Mouse (Mus musculus): ENCODE measurements around the gene Zfand6. TPM values are rescaled to one million over a fixed set of nuclear protein-coding genes. Genes with fewer than 3 reads are reported as not detected.

Gene Zfand6
- polyA plus RNA-seq, 1 experiment, result 89.4 TPM

- no peak overlapping the region for H3K27ac ChIP-seq (ENCODE audit: control insufficient read depth, insufficient read depth, low read depth, low read length, poor library complexity)
- no peak for TF ChIP-seq POLR2A (IDR thresholded peaks at IDR 0.05; ENCODE audit: borderline replicate concordance, control insufficient read depth, low read depth, low read length)
- TF ChIP-seq CTCF (IDR thresholded peaks at IDR 0.05; ENCODE audit: control insufficient read depth, insufficient read depth, low read length), result no peak
- H3K4me1 ChIP-seq (ENCODE audit: control insufficient read depth, insufficient read depth, low read length), result no peaks in the 10 kb centered on the region; the same call in 1 of the 2 replicates
Observed at GRCm38 (mm10) chr7:84646256-84646655, 43.5 kb downstream of the Zfand6 start.

GRCm38 (mm10) chr7:84643270-84643998 is 46.3 kb downstream of the Zfand6 start:
- no peak overlapping the region for H3K27ac ChIP-seq (ENCODE audit: control insufficient read depth, insufficient read depth, low read depth, low read length, poor library complexity)
- 63% methylated on average over 6 of the region's 6 CpGs for WGBS

More at GRCm38 (mm10) chr7:84646256-84646655, 43.5 kb downstream of the Zfand6 start:
- H3K4me3 ChIP-seq (replicated peaks; ENCODE audit: control insufficient read depth, low read depth, low read length), result no peak overlapping the region
- 87% methylated on average over 1 of the region's 1 CpGs for WGBS

GRCm38 (mm10) chr7:84642159-84642928 is 47.4 kb downstream of the Zfand6 start:
- H3K4me3 ChIP-seq (replicated peaks; ENCODE audit: control insufficient read depth, low read depth, low read length), result no peak overlapping the region
- TF ChIP-seq POLR2A (IDR thresholded peaks at IDR 0.05; ENCODE audit: borderline replicate concordance, control insufficient read depth, low read depth, low read length) (no peak), CTCF (IDR thresholded peaks at IDR 0.05; ENCODE audit: control insufficient read depth, insufficient read depth, low read length) (no peak)
- WGBS, result 78% methylated on average over 6 of the region's 6 CpGs
- no peak overlapping the region for H3K27ac ChIP-seq (ENCODE audit: control insufficient read depth, insufficient read depth, low read depth, low read length, poor library complexity)
- H3K4me1 ChIP-seq (ENCODE audit: control insufficient read depth, insufficient read depth, low read length), result no peaks in the 10 kb centered on the region; the same call in 1 of the 2 replicates

More at GRCm38 (mm10) chr7:84643270-84643998, 46.3 kb downstream of the Zfand6 start:
- no peak for TF ChIP-seq CTCF (IDR thresholded peaks at IDR 0.05; ENCODE audit: control insufficient read depth, insufficient read depth, low read length)
- no peak for TF ChIP-seq POLR2A (IDR thresholded peaks at IDR 0.05; ENCODE audit: borderline replicate concordance, control insufficient read depth, low read depth, low read length)
- no peaks in the 10 kb centered on the region; the same call in 1 of the 2 replicates for H3K4me1 ChIP-seq (ENCODE audit: control insufficient read depth, insufficient read depth, low read length)
- no peak overlapping the region for H3K4me3 ChIP-seq (replicated peaks; ENCODE audit: control insufficient read depth, low read depth, low read length)

GRCm38 (mm10) chr7:84636939-84637338 is 52.8 kb downstream of the Zfand6 start:
- H3K4me3 ChIP-seq (replicated peaks; ENCODE audit: control insufficient read depth, low read depth, low read length), result no peak overlapping the region
- TF ChIP-seq POLR2A (IDR thresholded peaks at IDR 0.05; ENCODE audit: borderline replicate concordance, control insufficient read depth, low read depth, low read length) (no peak), CTCF (IDR thresholded peaks at IDR 0.05; ENCODE audit: control insufficient read depth, insufficient read depth, low read length) (no peak)
- H3K4me1 ChIP-seq (ENCODE audit: control insufficient read depth, insufficient read depth, low read length), result no peaks in the 10 kb centered on the region
- H3K27ac ChIP-seq (ENCODE audit: control insufficient read depth, insufficient read depth, low read depth, low read length, poor library complexity), result no peak overlapping the region

GRCm38 (mm10) chr7:84631878-84632277 is 57.9 kb downstream of the Zfand6 start:
- H3K27ac ChIP-seq (ENCODE audit: control insufficient read depth, insufficient read depth, low read depth, low read length, poor library complexity), result no peak overlapping the region
- no peaks in the 10 kb centered on the region for H3K4me1 ChIP-seq (ENCODE audit: control insufficient read depth, insufficient read depth, low read length)
- 69% methylated on average over 3 of the region's 3 CpGs for WGBS
- no peak overlapping the region for H3K4me3 ChIP-seq (replicated peaks; ENCODE audit: control insufficient read depth, low read depth, low read length)
- TF ChIP-seq POLR2A (IDR thresholded peaks at IDR 0.05; ENCODE audit: borderline replicate concordance, control insufficient read depth, low read depth, low read length) (no peak), CTCF (IDR thresholded peaks at IDR 0.05; ENCODE audit: control insufficient read depth, insufficient read depth, low read length) (no peak)

DNA sequence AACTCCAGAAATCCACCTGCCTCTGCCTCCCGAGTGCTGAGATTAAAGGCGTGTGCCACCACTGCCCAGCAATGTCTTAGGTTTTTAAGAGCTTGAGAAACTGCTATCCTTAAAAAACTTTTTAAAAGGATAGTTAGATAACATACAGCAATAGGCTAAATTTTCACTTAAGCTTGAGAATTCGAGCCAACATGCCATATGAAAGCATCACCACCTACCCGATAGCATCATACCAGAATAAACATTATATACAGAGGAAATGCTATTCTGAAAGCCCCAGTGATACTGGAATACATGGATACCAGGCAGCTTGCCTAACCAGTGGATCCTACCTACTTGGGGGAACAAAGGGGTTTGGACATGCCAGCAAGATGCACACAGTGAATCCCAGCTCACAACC is 66.0 kb downstream of the Zfand6 start:
- no peak overlapping the region for H3K27ac ChIP-seq (ENCODE audit: control insufficient read depth, insufficient read depth, low read depth, low read length, poor library complexity)
- no peaks in the 10 kb centered on the region for H3K4me1 ChIP-seq (ENCODE audit: control insufficient read depth, insufficient read depth, low read length)
- TF ChIP-seq POLR2A (IDR thresholded peaks at IDR 0.05; ENCODE audit: borderline replicate concordance, control insufficient read depth, low read depth, low read length) (no peak), CTCF (IDR thresholded peaks at IDR 0.05; ENCODE audit: control insufficient read depth, insufficient read depth, low read length) (no peak)
- H3K4me3 ChIP-seq (replicated peaks; ENCODE audit: control insufficient read depth, low read depth, low read length), result no peak overlapping the region
- WGBS, result 94% methylated on average over 4 of the region's 4 CpGs

DNA sequence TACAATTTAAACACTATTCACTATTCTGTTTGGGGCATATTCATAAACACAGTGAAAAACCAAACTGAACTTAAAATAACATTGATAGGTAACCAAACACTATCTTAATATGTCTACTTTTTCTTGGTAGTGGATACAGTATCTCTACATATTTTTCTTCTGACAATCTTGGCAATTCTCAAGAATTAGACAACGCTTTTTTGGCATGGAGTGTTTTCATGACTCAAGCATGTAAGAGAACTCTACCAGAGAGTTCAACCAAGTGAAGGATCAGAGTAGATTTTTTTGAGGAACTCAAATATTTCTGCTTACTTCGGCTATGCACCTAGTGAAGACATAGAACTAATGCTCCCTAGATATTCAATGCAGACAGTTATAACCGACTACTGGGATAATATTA is 68.8 kb downstream of the Zfand6 start:
- 91% methylated on average over 3 of the region's 3 CpGs for WGBS
- no peak overlapping the region for H3K27ac ChIP-seq (ENCODE audit: control insufficient read depth, insufficient read depth, low read depth, low read length, poor library complexity)
- TF ChIP-seq CTCF (IDR thresholded peaks at IDR 0.05; ENCODE audit: control insufficient read depth, insufficient read depth, low read length) (no peak), POLR2A (IDR thresholded peaks at IDR 0.05; ENCODE audit: borderline replicate concordance, control insufficient read depth, low read depth, low read length) (no peak)
- no peaks in the 10 kb centered on the region for H3K4me1 ChIP-seq (ENCODE audit: control insufficient read depth, insufficient read depth, low read length)
- no peak overlapping the region for H3K4me3 ChIP-seq (replicated peaks; ENCODE audit: control insufficient read depth, low read depth, low read length)

GRCm38 (mm10) chr7:84618951-84619350 is 70.8 kb downstream of the Zfand6 start:
- no peak for TF ChIP-seq POLR2A (IDR thresholded peaks at IDR 0.05; ENCODE audit: borderline replicate concordance, control insufficient read depth, low read depth, low read length)
- TF ChIP-seq CTCF (IDR thresholded peaks at IDR 0.05; ENCODE audit: control insufficient read depth, insufficient read depth, low read length), result no peak
- WGBS, result 77% methylated on average over 2 of the region's 2 CpGs
- Histone ChIP-seq H3K4me3 (replicated peaks; ENCODE audit: control insufficient read depth, low read depth, low read length) (no peak overlapping the region), H3K4me1 (ENCODE audit: control insufficient read depth, insufficient read depth, low read length) (no peaks in the 10 kb centered on the region), H3K27ac (ENCODE audit: control insufficient read depth, insufficient read depth, low read depth, low read length, poor library complexity) (no peak overlapping the region)
